Mouse (Mus musculus) ES-Bruce4 (cell line): Measurements from ENCODE around the gene Vmn1r223.

Experiments
- CTCF ChIP-seq: IDR thresholded peaks from one replicate; pipeline ENCODE4 v1.8.1; 2011; ENCODE audit warnings: low read depth, low read length
- EP300 ChIP-seq: IDR thresholded peaks from 2 replicates; pipeline ENCODE4 v1.6.1; 2011; ENCODE audit warnings: low read depth, low read length; ENCODE audit not compliant: insufficient read depth
- POLR2A ChIP-seq: IDR thresholded peaks from one replicate; pipeline ENCODE4 v1.8.1; 2011; ENCODE audit warnings: low read length; ENCODE audit not compliant: insufficient read depth

DNA sequence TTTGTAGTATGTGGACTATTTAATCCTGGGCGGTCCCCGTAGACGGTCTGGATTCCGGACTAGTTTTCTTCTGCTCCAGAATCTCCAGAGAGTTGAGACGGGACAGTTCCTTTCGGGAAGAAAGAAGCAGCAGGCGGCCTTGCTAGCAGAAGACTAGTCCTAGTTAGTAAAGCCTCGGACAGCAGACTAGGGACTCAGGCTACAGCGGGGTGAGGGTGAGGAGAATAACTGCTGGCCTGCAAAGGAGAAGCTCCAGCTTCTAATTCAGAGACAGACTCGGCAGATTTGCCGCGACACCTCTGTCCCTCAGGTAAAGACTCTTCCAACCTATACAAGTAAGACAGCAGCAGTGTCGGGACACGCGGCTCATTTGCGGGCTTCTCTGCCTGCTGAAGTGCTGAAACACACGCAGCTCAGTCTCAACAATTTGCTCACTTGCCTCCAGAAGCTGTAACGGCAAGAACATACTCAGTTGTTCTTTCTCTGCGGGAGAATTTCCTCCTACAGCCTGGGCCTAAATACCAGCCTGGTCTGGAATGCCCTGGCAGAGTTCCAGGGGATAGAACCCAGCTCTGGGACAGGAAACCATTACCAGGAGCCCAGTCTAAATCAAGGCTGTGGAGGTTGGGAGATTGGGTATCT is 39.9 kb downstream of the Vmn1r223 start:
- TF ChIP-seq CTCF (no peak), POLR2A (no peak), EP300 (no peak)
